Mouse (Mus musculus): ENCODE results near the gene Tmem140.

The Tmem140 gene

DNA sequence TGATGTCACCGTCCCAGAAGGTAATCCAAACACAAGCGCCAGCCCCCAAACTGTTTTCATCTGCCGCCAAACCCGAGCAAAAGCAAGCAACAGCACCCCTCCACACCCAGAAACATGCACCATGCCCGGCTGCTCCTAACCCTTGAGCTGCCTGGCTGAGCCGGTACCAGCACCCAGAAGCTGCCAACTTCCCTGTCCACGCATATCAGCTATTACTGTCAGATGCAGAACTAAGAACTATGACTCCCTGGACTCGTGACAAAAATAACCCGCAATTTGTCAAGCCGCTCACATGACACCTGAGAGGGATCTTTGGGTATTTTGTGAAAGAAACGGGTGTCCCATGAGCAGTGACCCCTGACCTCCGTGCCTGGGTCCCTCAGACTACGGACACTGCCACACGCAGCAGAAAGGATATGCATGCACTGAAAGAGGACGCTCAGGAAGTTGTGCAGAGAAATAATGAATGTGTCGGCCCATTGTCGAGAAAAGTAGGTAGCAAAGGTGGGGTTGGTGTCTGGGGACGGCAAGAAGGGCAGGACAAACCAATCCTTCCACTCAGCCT lies 44.8 kb downstream of the Tmem140 start:
- in situ Hi-C loops (cut with MboI) = no loop called here

DNA sequence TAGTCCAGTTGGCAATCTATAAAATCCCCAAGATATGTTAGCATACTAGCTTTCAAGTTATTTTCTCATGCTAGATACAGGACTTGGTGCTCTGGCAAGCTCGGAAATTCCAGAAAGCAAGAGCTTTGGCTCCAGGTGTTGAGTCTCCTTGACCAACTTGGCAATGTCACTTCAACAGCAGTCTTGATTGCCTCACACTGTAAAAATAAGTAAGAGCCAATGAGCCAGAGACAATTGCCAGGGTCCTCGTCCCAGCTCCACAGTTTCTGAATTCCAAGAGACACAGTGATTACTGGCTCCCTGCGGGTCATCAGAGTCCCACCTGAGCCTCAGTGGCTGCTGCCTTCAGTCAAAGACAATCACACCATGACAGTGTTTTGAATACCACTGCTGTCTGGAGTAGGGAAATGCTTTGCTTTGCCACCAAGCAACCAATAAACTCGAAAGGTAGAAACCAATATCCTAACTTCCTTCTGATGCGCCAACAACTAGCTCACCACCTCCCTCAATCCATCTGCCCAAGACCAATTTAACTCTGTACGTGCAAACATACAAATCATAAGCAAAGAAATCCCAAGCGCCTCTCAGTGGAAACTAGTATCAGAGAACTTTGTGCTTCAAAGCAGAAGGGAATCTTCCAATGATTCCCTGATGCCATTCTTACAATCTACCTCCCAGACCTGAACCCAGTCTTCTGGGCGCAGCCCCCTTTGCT lies 46.8 kb downstream of the Tmem140 start:
- in situ Hi-C loops (cut with MboI) = no loop called here

DNA sequence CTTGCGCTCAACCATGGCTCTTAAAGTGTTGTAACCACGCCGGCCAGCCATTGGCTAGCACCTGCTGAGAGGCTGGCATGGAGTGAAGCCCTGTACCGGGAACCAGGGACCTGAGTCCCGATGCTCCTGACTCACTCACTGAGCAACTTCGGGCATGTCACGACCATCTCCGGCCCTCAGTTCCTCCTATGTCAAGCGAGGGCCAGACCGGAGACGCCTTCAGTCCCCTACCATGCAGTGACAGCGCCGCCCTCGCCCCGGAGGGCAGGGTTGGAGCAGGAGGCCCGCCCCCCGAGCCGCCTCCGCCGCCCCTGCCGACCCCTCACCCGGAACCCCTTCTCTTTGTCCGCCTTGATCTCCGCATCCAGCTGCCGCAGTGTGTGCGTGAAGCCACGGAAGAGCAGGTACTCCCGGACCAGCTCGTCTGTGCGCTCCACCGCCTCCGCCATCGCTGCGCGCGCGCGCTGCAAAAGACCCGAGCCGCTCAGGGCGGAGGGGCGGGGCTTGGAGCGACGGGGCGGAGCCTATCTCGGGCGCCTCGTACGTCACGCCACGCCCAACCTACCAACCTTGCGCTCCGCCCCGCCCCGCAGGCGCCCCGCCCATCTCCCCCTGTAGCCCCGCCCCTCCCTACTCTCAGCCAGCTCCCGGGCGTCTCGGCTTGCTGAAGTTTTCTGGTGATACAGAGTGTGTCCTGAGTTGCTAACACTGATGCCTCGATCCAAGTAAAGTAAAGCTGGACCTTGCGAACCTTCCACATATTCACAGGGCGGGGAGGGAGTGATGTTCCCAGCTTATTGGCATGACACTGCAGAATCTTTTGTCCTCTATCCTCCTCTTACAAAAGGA lies 47.6 kb downstream of the Tmem140 start, which contains the start of gene Wdr91:
Gene Wdr91, minus strand, starts transcription at position 506 of the 849 bp plus-strand sequence.
- in situ Hi-C loops (cut with MboI) = no loop called here

GRCm38 (mm10) chr6:34913341-34914040 lies 50.5 kb downstream of the Tmem140 start:
- in situ Hi-C loops (cut with MboI) = no loop called here

GRCm38 (mm10) chr6:34914462-34914861 lies 51.5 kb downstream of the Tmem140 start:
- in situ Hi-C loops (cut with MboI) = no loop called here

- in situ Hi-C loops (cut with MboI) = no loop called here
These were observed 56.2 kb downstream of the Tmem140 start for GRCm38 (mm10) chr6:34919146-34919545.

- in situ Hi-C loops (cut with MboI) = no loop called here
These were observed 57.0 kb downstream of the Tmem140 start, which contains the start of gene Stra8 for GRCm38 (mm10) chr6:34919956-34920355. Gene Stra8, plus strand, starts transcription at chr6:34920163.

DNA sequence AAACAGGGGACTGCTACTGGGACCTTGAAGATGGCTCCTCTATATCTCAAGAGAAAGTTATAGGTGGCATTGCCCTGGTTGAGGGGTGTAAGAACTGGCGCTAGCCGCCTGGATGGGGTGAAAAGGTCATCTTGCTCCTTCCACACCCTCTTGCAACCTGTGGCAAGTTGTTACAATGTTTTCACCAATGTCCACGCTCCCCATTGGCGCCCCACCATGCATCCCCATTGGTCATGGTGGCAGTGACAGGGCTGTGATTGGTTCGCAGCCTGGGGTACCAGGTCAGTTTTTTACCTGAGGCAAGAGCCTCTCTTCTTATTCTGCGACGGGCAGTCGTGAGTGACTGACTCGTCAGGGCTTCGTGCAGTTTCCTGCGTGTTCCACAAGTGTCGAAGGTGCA lies 57.7 kb downstream of the Tmem140 start:
- in situ Hi-C loops (cut with MboI) = no loop called here

DNA sequence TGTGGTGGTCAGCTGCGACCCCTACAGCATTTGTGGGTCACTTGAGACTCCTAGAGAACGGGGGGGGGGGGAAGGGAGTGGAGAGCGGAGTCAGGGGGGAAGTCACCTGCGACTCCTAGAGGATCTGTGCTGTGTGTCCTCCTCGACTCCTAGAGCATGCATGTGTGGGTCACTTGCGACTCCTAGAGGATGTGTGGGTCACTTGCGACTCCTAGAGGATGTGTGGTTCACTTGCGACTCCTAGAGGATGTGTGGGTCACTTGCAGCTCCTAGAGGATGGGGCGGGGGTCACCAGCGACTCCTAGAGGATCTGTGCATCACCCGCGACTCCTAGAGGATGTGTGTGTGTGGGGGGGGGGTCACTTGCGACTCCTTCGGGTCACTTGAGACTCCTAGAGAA lies 59.0 kb downstream of the Tmem140 start:
- in situ Hi-C loops (cut with MboI) = no loop called here

Measured in mature B cell (primary cell).